Mouse (Mus musculus) gastrocnemius, postnatal 25 days (tissue): ENCODE data around the gene Gm5294. TPM values are rescaled to one million over a fixed set of nuclear protein-coding genes. Genes with fewer than 3 reads are reported as not detected.

ENCODE experiments used
- DNase-seq: peaks from one replicate; pipeline ENCODE4 v3.0.0; 2022
- total RNA-seq, 2 experiments: library from RNA; stranded (reverse); gene quantifications; 1 replicate in 1 of 2; 2 replicates in 1 of 2; pipeline ENCODE4 v1.2.3; 2021

Gm5294 gene
- total RNA-seq, 2 experiments from 2014 or later, result not detected

DNA sequence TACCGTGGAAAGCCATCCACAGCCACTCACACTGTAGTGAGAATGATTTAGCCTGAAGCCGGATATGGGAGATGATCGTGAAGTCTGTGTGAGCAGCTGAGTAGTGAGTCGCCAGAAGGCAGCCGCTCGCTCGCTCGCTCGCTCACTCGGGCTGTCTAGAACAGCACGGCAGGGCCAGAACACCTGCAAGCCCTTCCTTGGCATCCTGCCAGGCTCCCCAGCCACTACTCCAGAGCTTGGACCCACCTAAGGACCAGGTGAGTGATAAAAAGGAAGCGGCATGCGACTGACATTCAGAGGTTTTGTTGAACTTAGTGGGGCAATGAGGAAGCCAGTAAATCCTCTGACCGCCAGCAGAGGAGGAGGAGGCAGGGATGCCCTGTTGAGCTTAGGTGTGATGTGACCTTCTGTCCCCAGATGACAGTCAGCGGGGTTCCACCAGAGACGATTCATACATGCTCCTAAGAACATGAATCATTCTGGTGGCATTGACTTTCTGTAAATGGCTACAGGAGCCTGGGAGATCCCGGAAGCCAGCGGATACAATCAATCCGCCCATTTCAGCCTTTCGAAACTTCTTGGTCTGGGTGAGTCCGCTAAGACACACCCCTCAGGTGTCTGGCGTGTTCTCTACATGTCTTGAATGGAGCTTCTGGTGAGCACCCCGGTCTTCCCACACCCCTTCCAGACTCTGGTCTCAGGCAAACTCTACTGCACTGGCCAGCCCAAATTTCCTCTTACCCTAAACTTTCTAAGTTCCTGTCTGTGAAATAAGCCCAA lies 30.0 kb downstream of the Gm5294 start:
- no peak for DNase-seq

GRCm38 (mm10) chr5:138850462-138850844 lies 30.6 kb downstream of the Gm5294 start:
- no peak for DNase-seq

- no peak for DNase-seq
Observed at GRCm38 (mm10) chr5:138851296-138851780, 31.5 kb downstream of the Gm5294 start.

DNA sequence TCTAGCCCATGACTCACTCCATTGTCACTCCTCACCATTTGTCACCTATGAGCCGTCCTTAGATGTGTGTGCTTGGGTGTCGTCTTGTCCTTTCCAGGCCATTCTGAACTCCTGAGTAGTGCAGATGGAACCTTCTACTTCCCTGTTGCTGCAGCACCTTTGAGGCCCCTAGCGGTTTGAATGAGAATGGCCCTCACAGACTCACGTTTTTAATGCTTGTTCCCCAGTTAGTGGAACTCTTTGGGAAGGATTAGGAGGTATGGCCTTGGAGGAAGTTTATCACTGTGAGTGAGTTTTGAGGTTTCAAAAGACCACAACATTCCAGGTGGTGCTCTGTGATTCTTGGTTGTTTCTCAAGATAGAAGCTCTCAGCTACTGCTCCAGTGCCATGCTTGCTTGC lies 32.3 kb downstream of the Gm5294 start:
- no peak for DNase-seq

DNA sequence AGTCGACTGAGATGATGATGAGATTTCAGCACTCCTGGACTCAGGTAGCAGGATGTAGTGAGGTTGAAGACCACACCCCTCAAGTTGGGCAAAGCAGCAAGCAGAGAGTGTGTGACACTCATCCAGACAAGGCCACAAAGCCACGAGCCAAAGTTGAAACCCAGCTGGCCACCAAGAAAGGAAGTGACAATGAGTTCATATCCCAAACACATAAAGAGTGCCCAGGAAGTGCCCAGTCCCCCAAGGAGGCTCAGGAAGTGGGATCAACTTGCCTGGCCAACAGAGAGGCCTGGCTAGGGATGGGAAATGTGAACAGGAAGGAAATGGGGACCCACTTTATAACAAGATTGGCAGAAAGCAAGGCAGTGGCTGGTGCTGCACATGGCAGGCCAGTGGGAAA lies 33.5 kb downstream of the Gm5294 start:
- DNase-seq, result no peak

DNA sequence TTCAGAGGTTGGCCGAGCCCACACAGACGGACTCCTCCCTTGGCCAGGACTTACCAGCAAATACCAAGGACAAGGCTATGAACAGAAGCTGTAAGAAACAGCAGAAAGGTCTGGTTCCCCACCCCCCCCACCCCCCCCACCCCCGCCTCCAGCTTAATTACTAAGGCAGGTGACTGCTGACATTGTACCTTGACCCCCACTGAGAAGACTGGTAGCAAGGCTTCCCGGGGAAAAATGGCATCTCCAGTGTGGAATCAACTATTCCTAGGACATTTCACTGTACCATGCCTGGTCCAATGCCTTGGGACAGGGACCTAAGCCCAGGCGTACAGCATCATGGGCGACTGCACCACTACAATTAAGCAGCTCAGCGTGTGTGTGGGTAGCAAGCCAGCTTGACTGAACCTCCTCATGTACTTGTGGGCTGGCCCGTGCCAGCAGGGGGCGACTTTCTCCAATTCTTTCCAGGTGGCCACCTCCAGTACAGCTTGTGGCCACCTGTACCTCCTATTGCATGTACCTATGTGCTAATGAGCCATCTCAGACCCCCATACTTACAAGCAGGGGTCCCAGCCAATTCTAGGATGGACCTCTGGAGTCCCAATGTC lies 37.2 kb downstream of the Gm5294 start:
- DNase-seq, result peak; percentile 41

DNA sequence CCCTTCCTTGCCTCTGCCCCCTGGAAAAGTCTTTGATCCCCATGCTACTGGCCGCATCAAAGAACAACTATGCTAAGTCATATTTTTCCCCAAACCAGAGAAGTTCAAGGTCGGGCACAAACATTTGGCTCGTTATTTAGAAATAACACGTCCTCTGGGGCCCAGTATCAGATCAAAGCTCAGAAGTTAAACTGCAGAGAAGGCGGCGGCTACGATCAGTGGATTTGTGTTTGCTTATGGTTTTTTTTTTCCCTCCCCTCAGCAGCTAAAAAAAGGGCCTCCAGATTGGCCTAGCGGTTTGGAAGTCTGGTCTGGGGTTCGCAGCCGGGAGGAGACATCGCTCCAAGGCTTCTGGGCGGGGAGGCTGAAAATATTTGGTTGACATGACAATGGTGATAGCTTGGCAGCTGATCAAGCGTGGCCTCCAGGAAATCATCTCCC lies 38.0 kb downstream of the Gm5294 start:
- DNase-seq, result no peak

- DNase-seq, result peak; percentile 23
Observed at GRCm38 (mm10) chr5:138863681-138864146, 43.8 kb downstream of the Gm5294 start.

- no peak for DNase-seq
Observed at GRCm38 (mm10) chr5:138864166-138864565, 44.3 kb downstream of the Gm5294 start.

DNA sequence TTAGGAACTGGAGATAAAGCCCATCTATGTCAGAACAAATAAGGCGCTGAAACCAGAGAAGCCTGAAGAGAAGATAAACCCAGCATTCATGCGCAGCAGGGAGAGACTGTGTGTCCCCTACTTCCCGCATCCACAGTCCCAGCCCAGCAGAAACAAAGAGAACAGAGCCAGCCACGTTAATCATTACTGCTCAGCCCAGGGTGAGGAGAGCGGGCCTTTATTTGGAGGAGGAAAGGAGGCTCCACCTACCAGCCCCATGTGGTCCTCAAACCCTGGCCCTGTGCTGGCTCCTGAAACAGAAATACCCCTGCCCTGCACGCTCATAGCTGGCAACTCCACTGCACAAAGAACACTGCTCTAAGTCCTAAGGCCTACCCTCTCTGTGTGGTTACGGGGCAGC lies 45.0 kb downstream of the Gm5294 start:
- no peak for DNase-seq

- no peak for DNase-seq
Observed at GRCm38 (mm10) chr5:138865637-138866036, 45.8 kb downstream of the Gm5294 start.

Other genes with a start within 250 kb of the Gm5294 start
- gene Zfp68, start 200.3 kb upstream of the Gm5294 start, total RNA-seq, result 10 to 100 TPM; 10.7 to 11.5 TPM
- gene A430033K04Rik, start 197.2 kb upstream of the Gm5294 start, total RNA-seq, result 1 to 10 TPM; 2.5 to 2.6 TPM
- gene Fam20c, start 65.6 kb upstream of the Gm5294 start, total RNA-seq, result 10 to 100 TPM; 14.2 to 19.2 TPM
- 10 to 100 TPM; 22.2 to 22.3 TPM for gene Pdgfa, start 177.3 kb downstream of the Gm5294 start, total RNA-seq